Mouse (Mus musculus): ENCODE results near the gene Gal3st4.

Gene Gal3st4

GRCm38 (mm10) chr5:138262001-138262400 is 10.6 kb downstream of the Gal3st4 start:
- DNase-seq (ENCODE audit: low spot score): no peak

- no peak for DNase-seq (ENCODE audit: low spot score)
Measured at GRCm38 (mm10) chr5:138260834-138261233, 11.8 kb downstream of the Gal3st4 start.

GRCm38 (mm10) chr5:138260051-138260450 is 12.6 kb downstream of the Gal3st4 start:
- no peak for DNase-seq (ENCODE audit: low spot score)

GRCm38 (mm10) chr5:138258993-138259392 is 13.6 kb downstream of the Gal3st4 start:
- DNase-seq (ENCODE audit: low spot score): no peak

- DNase-seq (ENCODE audit: low spot score): no peak
Measured at GRCm38 (mm10) chr5:138258542-138258941, 14.1 kb downstream of the Gal3st4 start.

GRCm38 (mm10) chr5:138258078-138258477 is 14.6 kb downstream of the Gal3st4 start:
- no peak for DNase-seq (ENCODE audit: low spot score)

GRCm38 (mm10) chr5:138257585-138257978 is 15.1 kb downstream of the Gal3st4 start:
- DNase-seq (ENCODE audit: low spot score): no peak

GRCm38 (mm10) chr5:138256966-138257584 is 15.6 kb downstream of the Gal3st4 start:
- DNase-seq (ENCODE audit: low spot score): no peak

GRCm38 (mm10) chr5:138256094-138256467 is 16.6 kb downstream of the Gal3st4 start:
- DNase-seq (ENCODE audit: low spot score): no peak

- DNase-seq (ENCODE audit: low spot score): peak; percentile 97
Measured at GRCm38 (mm10) chr5:138255353-138256093, 17.1 kb downstream of the Gal3st4 start, which contains the start of gene Lamtor4. Gene Lamtor4 (plus strand): TSS chr5:138255482.

- no peak for DNase-seq (ENCODE audit: low spot score)
Measured at GRCm38 (mm10) chr5:138253061-138253460, 19.6 kb downstream of the Gal3st4 start.

- DNase-seq (ENCODE audit: low spot score): no peak
Measured at GRCm38 (mm10) chr5:138251144-138251543, 21.5 kb downstream of the Gal3st4 start.

- no peak for DNase-seq (ENCODE audit: low spot score)
Measured at GRCm38 (mm10) chr5:138241511-138241910, 31.1 kb downstream of the Gal3st4 start.

- DNase-seq (ENCODE audit: low spot score): no peak
Measured at GRCm38 (mm10) chr5:138234224-138234623, 38.4 kb downstream of the Gal3st4 start.

GRCm38 (mm10) chr5:138233778-138234177 is 38.9 kb downstream of the Gal3st4 start:
- DNase-seq (ENCODE audit: low spot score): no peak

- DNase-seq (ENCODE audit: low spot score): no peak
Measured at GRCm38 (mm10) chr5:138229511-138229910, 43.1 kb downstream of the Gal3st4 start.

GRCm38 (mm10) chr5:138228026-138228425 is 44.6 kb downstream of the Gal3st4 start:
- DNase-seq (ENCODE audit: low spot score): no peak

- DNase-seq (ENCODE audit: low spot score): no peak
Measured at GRCm38 (mm10) chr5:138227367-138227766, 45.3 kb downstream of the Gal3st4 start.

GRCm38 (mm10) chr5:138226491-138226890 is 46.1 kb downstream of the Gal3st4 start:
- no peak for DNase-seq (ENCODE audit: low spot score)

- no peak for DNase-seq (ENCODE audit: low spot score)
Measured at GRCm38 (mm10) chr5:138225700-138226099, 46.9 kb downstream of the Gal3st4 start, which contains the start of gene Nxpe5. Gene Nxpe5 (plus strand): TSS chr5:138225898.

- DNase-seq (ENCODE audit: low spot score): no peak
Measured at GRCm38 (mm10) chr5:138223287-138223686, 49.4 kb downstream of the Gal3st4 start.

GRCm38 (mm10) chr5:138222111-138222510 is 50.5 kb downstream of the Gal3st4 start:
- DNase-seq (ENCODE audit: low spot score): peak; percentile 51

- no peak for DNase-seq (ENCODE audit: low spot score)
Measured at GRCm38 (mm10) chr5:138219864-138220263, 52.8 kb downstream of the Gal3st4 start.

Data from MN1 (cell line).